Mouse (Mus musculus): Measurements from ENCODE around the gene Gm6337. TPM values are rescaled to one million over a fixed set of nuclear protein-coding genes. Genes with fewer than 3 reads are reported as not detected.
"Not testable (repeated sequence)": the region's sequence is repeated elsewhere in the genome, so short reads cannot be mapped to it uniquely, and the experiment has no call there.

Gene Gm6337
- total RNA-seq (2021) = not detected in 2 replicates
- long read RNA-seq = 0 reads

- not testable (repeated sequence) for DNase-seq
Measured at GRCm38 (mm10) chr14:6058167-6058566, at the start of gene Gm6337. TSS of gene Gm6337 (minus strand) at chr14:6058267.

- not testable (repeated sequence) for DNase-seq
Measured at GRCm38 (mm10) chr14:6107500-6107899, 49.4 kb upstream of the Gm6337 start.

GRCm38 (mm10) chr14:6093842-6094241, 35.8 kb upstream of the Gm6337 start, which contains the start of gene Gm8206:
TSS of gene Gm8206 (minus strand) at chr14:6093942.
- not testable (repeated sequence) for DNase-seq

Other genes starting within 250 kb of the Gm6337 start
- gene Gm3424, start 227.9 kb downstream of the Gm6337 start, total RNA-seq (2021) = not detected in 2 replicates
- not detected in 2 replicates for gene Gm8237, start 177.9 kb downstream of the Gm6337 start, total RNA-seq (2021)
- not detected in 2 replicates for gene Gm3248, start 96.5 kb downstream of the Gm6337 start, total RNA-seq (2021)
- not detected in 2 replicates for gene Gm3453, start 79.1 kb downstream of the Gm6337 start, total RNA-seq (2021)
- gene Gm8206, start 35.7 kb upstream of the Gm6337 start, total RNA-seq (2021) = not detected in 2 replicates
- 0.64 TPM in 1 of 2 replicates, not detected in the other for gene Gm3468, start 50.4 kb upstream of the Gm6337 start, total RNA-seq (2021)
- not detected in 2 replicates for gene Gm3476, start 67.5 kb upstream of the Gm6337 start, total RNA-seq (2021)
- gene Gm21560, start 161.0 kb upstream of the Gm6337 start, total RNA-seq (2021) = 0.18 TPM in 1 of 2 replicates, not detected in the other
- gene Gm3411, start 229.0 kb upstream of the Gm6337 start, total RNA-seq (2021) = 0.24 TPM in 1 of 2 replicates, not detected in the other
- not detected in 2 replicates for gene Gm21103, start 246.6 kb upstream of the Gm6337 start, total RNA-seq (2021)

Measured in adrenal gland, postnatal 25 days (tissue).